Mouse (Mus musculus): ENCODE measurements at regions not wholly inside any gene's neighbourhood (a gene's known extent, or its start where the extent isn't known, plus 50 kb on each side); places are given as distances from the start of the nearest gene placed in this dataset.
A peak's percentile ranks its signal among the peaks of the same experiment; 100 is the strongest.

DNA sequence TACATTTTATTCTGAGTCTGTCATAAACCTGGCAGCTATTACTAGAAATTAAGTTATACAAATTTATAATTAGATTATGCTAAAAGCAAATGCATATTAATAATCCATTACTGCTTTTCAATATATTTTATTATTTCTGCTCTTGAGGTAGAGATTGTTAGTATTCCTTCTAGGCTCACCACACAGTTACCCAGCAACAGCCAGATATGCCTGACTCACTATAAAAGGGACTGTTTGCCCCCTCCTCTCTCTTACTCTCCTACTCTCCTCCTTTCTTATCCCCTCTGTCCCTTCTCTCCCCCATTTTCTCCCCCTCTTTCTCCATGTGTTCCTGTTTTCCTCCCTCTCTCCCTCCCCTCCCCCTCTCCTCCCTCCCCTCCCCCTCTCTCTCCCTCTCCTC is 98.7 kb downstream of the 4930505A04Rik start:
- DNase-seq, result no peak

DNA sequence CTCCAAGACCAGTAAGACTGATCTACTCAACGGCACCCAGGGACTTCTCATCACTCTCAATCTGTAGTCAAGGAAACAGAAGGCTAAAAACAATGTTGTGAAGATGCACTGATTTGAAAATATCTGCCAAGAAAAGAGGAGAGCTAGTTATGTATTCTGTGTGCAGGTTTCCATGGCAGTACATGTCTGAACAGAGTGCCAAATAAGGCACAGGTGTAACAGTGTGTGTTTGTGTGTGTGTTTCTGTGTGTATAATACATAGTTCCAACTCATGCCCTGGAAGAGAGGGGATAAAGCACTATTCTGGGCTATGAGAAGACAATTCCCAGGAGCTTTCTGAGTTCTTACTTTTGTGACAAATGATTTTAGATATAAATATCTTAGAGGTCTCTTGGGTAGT is 99.7 kb downstream of the 4930505A04Rik start:
- no peak for DNase-seq

DNA sequence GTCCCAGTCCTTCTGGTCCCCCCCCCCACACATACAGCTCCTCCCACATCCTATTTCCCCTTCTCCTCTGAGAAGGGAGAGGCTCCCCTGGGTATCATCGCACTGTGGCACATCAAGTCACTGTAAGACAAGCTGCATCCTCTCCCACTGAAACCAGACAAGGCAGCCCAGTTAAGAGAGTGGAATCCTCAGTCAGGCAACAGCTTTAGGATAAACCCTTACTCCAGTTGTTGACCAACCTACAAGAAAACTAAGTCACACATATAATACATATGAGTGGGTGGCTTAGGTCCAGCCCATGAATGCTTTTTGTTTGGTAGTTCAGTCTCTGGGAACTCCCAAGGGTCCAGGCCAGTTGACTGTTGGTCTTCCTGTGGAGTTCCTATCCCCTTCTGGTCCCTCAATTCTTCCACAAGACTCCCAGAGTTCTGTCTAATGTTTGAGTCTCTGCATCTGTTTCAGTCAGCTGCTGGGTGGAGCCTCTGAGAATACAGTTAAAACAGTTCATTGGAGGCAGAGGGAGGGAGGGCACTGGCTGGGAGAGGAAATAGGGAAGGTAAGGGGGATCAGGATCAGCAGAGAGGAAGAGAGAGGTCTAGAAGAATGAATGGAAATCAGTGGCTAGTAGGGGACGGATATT is 101.7 kb upstream of the Sptbn1 start:
- DNase-seq, result no peak

DNA sequence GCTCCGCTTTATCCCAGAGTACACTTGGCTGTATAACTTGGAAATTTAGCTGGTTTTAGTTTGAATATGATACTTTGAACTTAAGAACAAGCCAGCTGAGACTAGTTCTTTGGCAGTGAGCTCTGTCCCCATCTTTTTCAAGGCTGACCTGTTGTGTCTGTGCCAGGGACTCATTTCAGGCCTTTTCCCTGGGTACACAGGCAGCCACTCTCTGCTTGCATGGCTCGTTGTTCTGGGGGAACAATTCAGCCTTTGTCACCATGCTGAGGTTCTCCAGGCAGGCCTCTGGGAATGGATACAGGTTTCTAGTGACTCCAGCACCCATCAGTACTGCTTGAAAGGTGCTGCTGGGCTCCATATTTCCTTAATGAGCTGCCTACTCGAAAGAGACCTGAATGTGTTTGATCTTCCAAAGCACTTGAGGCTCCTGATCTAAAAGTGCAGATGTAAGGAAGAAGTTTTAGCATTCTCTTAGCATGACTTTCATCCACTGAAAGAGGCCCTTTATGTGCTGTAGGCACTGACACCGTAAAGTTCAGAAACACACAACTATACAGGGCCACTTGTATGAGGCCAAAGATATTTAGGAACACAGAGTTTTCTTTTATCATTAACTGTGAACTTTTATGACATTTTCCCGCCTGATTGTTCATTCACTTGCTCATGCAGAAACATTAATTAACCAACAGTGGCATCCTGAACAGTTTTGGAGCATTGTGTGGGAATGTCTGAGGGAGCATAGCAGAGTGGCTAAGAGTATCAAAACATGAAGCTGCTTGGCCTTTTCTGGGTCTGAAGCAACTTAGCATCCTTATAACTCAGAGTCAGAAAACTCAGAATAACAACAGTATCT is 99.6 kb upstream of the Sptbn1 start:
- DNase-seq, result peak in 1 of 2 experiments; percentile 12

DNA sequence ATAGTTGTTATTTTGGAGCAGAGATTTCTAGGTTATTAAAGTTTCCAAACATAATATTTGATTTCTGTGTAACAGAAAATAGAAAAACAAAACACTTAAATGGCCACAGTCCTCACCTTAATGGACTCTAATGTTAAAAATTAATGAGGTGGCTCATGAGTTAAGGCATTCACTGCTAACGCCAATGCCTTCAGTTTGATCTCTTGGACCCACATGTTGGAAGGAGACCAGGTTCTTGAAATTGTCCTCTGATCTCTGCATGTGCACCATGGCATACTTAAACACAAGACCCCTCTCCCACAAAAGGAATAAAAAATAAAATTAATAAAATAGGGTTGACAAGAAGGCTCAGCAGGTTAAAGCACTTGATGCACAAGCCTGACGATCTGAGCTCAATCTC is 98.5 kb upstream of the Sptbn1 start:
- no peak for DNase-seq

DNA sequence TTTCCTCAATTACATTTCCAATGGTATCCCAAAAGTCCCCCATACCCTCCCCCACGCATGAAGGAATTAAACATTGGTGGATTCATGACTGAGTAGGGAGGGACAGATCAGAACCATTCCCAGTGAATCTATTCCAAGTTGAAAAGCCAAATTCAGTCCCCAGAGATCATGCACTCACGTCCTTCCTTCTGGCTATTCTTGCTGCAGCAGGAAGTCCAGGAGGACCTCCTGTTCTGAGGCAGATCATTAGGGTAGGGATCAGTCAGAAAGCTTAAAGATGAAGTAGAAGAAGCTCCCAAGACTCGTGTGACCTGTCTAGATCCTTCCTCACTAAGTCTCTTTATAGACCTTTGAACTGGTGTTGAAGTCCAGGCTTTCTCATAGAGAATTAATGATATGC is 97.0 kb upstream of the Sptbn1 start:
- no peak for DNase-seq

DNA sequence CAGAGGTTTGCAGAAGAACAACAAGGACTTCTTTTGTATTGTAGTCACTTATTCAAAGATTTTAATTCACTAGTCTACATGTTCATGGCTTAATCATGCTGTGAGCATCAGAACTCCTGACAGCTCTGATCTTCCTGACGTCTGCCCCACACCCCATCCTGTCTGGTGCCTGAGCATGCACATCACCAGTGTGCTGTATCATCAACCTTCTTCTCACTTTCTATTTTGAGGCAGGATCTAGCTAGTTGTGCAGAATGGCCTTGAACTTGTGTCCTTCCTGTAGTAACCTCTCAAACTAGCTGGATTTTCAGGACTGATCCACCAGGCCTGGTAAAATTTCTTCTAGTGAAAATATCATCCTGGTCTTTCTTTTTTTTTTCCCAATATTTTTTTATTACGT is 96.6 kb upstream of the Sptbn1 start:
- no peak for DNase-seq

DNA sequence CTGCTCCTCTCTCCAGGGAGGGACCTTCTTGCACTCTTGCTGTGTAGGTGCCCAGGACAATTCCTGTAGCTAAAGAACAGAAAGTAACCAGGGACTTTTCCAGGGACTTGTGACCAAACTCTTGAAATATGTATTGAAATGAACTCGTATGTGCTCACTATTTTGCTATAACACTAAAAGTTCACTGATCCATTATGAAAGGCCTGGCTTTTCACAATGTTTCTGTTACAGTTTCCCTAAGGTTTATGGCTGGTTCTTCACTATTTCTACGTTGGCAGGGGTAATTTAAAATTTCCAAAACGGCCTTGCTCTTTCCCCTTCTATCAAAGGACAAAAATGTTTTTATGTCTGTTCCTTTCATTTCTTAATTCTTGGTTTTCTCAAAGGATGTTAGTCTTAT is 90.2 kb upstream of the Sptbn1 start:
- DNase-seq, result no peak

DNA sequence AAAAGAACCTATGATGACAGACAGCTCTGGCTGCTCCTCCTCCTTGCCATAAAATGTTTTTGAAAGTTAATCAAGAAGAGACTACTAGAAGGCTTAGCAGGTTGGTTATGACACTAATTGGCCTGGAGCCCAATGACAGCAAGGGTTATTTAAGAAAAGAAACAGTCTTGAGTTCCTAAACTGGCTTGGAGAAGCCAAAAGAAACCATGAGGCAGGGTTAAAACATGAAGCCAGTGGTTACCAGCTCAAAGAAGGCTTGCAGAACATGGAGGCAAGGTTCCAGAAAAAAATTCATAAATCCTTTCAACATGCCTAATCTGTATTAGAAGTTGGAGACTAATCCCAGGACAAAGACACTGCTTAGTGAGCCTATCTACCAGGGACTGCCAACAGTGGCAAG is 87.4 kb upstream of the Sptbn1 start:
- DNase-seq, result no peak

DNA sequence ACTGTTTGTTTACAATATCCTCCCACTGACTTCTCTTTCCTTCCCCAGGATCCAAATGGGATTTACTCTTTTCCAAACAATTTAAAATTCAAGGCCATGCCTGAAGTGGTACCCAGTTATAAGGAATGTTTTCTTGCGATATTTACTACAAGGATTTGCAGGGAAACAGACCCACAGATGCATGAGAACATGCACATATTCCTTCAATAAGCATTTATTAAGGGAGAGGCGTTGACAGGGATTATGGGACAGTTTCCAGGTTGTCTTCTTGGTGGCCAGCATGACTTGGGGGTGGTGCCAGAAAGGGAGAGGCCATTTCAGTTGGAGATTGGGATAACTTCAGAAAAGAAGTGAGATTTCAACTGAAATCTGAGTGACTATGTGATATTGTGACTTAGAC is 58.4 kb upstream of the Sptbn1 start:
- no peak for DNase-seq

Data from cerebellum, adult 18-20 months (tissue).